Mouse (Mus musculus) limb, embryonic 11.5 days (tissue): Measurements from ENCODE around the gene Gm49321. TPM values are rescaled to one million over a fixed set of nuclear protein-coding genes. Genes with fewer than 3 reads are reported as not detected.
A peak's percentile ranks its signal among the peaks of the same experiment; 100 is the strongest.

Source experiments
- ATAC-seq: fragments of 200-750 bp; cut with Nextera tagmentation; 2 replicates; pipeline ENCODE4 v1.8.0; 2017; ENCODE audit warnings: low read depth; ENCODE audit not compliant: insufficient number of reproducible peaks, low FRiP score, low TSS enrichment
- DNase-seq: peaks from one replicate; pipeline ENCODE4 v3.0.0-alpha.2; 2015; ENCODE audit warnings: low spot score
- H3K27ac ChIP-seq: fragments of 300-500 bp; sonication (generic); replicated peaks from 2 replicates; pipeline ENCODE4 v1.5.1; 2014; ENCODE audit warnings: low read depth, mild to moderate bottlenecking, low read length
- H3K27me3 ChIP-seq: fragments of 300-500 bp; sonication (generic); 2 replicates; pipeline ENCODE4 v1.6.1; 2014; ENCODE audit warnings: mild to moderate bottlenecking, low read length, mixed read lengths; ENCODE audit not compliant: control insufficient read depth, insufficient read depth
- H3K36me3 ChIP-seq: fragments of 300-500 bp; sonication (generic); 2 replicates; pipeline ENCODE4 v1.6.1; 2014; ENCODE audit warnings: mild to moderate bottlenecking, low read length, moderate library complexity, mixed read lengths; ENCODE audit not compliant: control insufficient read depth, insufficient read depth
- H3K4me1 ChIP-seq: fragments of 300-500 bp; sonication (generic); 2 replicates; pipeline ENCODE4 v1.6.1; 2014; ENCODE audit warnings: low read length, mixed read lengths; ENCODE audit not compliant: control insufficient read depth, insufficient read depth
- H3K4me2 ChIP-seq: fragments of 300-500 bp; sonication (generic); 2 replicates; pipeline ENCODE4 v1.6.1; 2014; ENCODE audit warnings: low read depth, mild to moderate bottlenecking, moderate library complexity; ENCODE audit not compliant: severe bottlenecking
- H3K4me3 ChIP-seq: fragments of 300-500 bp; sonication (generic); 2 replicates; pipeline ENCODE4 v1.5.1; 2014; ENCODE audit warnings: low read depth, low read length
- H3K9ac ChIP-seq: fragments of 300-500 bp; sonication (generic); 2 replicates; pipeline ENCODE4 v1.6.1; 2014; ENCODE audit warnings: mild to moderate bottlenecking, low read length
- H3K9me3 ChIP-seq: fragments of 300-500 bp; sonication (generic); 2 replicates; pipeline ENCODE4 v1.6.1; 2016; ENCODE audit warnings: low read length; ENCODE audit not compliant: control insufficient read depth
- WGBS: fragments of 180-500 bp; shearing (Covaris S2); extraction: QIAGEN DNeasy Blood & Tissue Kit; methylation state at CpG from one replicate; pipeline ENCODE4 v1.1.7; 2014; 5-methylcytosine and 5-hydroxymethylcytosine counted together
- polyA plus RNA-seq: library from polyadenylated mRNA; unstranded; fragments of >200 nt; fragmentation: Nextera tagmentation; extraction: Ambion mirVana; gene quantifications from 2 replicates; pipeline ENCODE4 v1.2.1, GENCODE M21; 2014

Gene Gm49321
- polyA plus RNA-seq, 1 experiment from 2014 or later: 13.5 TPM

GRCm38 (mm10) chr12:74009448-74009911 lies 72.0 kb downstream of the Gm49321 start:
- H3K4me1 ChIP-seq: no peaks in the 10 kb centered on the region
- 23% methylated on average over 8 of the region's 8 CpGs for WGBS
- H3K9ac ChIP-seq: no peak overlapping the region
- H3K4me3 ChIP-seq: no peak overlapping the region
- H3K9me3 ChIP-seq: no peaks in the 10 kb centered on the region
- H3K27ac ChIP-seq: no peak overlapping the region
- no peaks in the 10 kb centered on the region for H3K27me3 ChIP-seq
- H3K4me2 ChIP-seq: no peak overlapping the region
- no peaks in the 10 kb centered on the region for H3K36me3 ChIP-seq
- peak; percentile 53 for DNase-seq
- 0 out of 2 replicates have a peak, but pooled peaks have one; percentile 35 for ATAC-seq

DNA sequence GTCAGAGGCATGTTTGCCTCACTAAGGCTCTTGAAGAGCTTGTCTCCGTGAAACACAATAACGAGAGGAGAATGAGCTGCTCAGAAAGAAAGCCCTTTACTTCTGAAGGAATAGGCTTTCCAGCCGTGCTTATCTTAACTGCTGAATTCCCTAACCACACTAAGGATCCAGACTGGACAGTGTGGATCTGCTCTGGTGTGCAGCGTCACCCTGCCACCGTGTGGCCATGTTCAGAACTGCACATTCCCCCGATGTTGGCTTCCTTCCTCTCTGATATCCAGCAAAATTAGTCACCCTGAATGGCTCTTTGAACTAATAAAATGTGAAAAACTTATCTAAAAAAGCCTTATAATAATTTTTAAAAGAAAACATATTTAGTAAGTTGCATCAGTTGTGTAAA lies 76.3 kb downstream of the Gm49321 start:
- H3K9ac ChIP-seq: no peak overlapping the region
- peak overlapping the region; percentile 5; the same call in 1 of the 2 replicates for H3K4me2 ChIP-seq
- no peaks in the 10 kb centered on the region for H3K4me1 ChIP-seq
- H3K4me3 ChIP-seq: no peak overlapping the region
- H3K27me3 ChIP-seq: no peaks in the 10 kb centered on the region
- ATAC-seq (peak; percentile 76; the same call in 1 of the 2 replicates), DNase-seq (peak; percentile 85)
- H3K27ac ChIP-seq: no peak overlapping the region
- H3K9me3 ChIP-seq: no peaks in the 10 kb centered on the region
- 2% methylated on average over 6 of the region's 6 CpGs for WGBS
- no peaks in the 10 kb centered on the region for H3K36me3 ChIP-seq

- H3K4me1 ChIP-seq: no peaks in the 10 kb centered on the region
- H3K9ac ChIP-seq: no peak overlapping the region
- no peak overlapping the region for H3K4me3 ChIP-seq
- H3K27ac ChIP-seq: no peak overlapping the region
- no peaks in the 10 kb centered on the region for H3K27me3 ChIP-seq
- H3K36me3 ChIP-seq: no peaks in the 10 kb centered on the region
- H3K9me3 ChIP-seq: no peaks in the 10 kb centered on the region
- WGBS: 61% methylated on average over 7 of the region's 7 CpGs
- DNase-seq: no peak
- ATAC-seq: no peak
- H3K4me2 ChIP-seq: no peak overlapping the region
These were observed 77.4 kb downstream of the Gm49321 start for GRCm38 (mm10) chr12:74014739-74015270.

DNA sequence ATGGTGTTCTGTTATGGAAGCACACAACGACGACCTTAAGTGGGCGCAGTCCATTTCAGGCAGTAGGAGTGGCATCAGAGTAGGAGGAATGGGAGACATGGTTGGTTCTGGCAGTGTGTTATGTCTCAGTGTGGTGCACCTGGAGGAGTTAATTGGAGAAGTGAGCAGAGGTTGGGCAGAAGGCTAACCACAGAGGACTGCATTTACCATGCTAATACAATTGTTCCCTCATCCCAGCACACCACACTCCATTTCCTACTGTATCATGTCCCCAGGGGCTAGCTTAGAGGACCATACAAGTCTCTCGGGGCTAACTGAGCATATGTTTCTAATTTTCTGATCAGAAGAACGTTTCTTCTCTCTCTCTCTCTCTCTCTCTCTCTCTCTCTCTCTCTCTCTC lies 78.0 kb downstream of the Gm49321 start:
- H3K4me3 ChIP-seq: no peak overlapping the region
- no peaks in the 10 kb centered on the region for H3K9me3 ChIP-seq
- no peak overlapping the region for H3K27ac ChIP-seq
- no peaks in the 10 kb centered on the region for H3K4me1 ChIP-seq
- H3K4me2 ChIP-seq: no peak overlapping the region
- no peaks in the 10 kb centered on the region for H3K27me3 ChIP-seq
- 62% methylated on average over 5 of the region's 5 CpGs for WGBS
- H3K9ac ChIP-seq: no peak overlapping the region
- ATAC-seq: no peak
- H3K36me3 ChIP-seq: no peaks in the 10 kb centered on the region
- DNase-seq: no peak

Other genes starting within 250 kb of the Gm49321 start
- gene Hif1a, start 36.3 kb upstream of the Gm49321 start, polyA plus RNA-seq: 111 and 123 TPM in 2 replicates
- gene Snapc1, start 26.8 kb downstream of the Gm49321 start, polyA plus RNA-seq: 19.2 and 22.2 TPM in 2 replicates
- gene Syt16, start 60.0 kb downstream of the Gm49321 start, polyA plus RNA-seq: 2.4 and 3.0 TPM in 2 replicates